Mouse (Mus musculus): ENCODE data around the gene Qars. TPM values are rescaled to one million over a fixed set of nuclear protein-coding genes. Genes with fewer than 3 reads are reported as not detected.

Gene Qars
- polyA plus RNA-seq, 1 experiment from 2014 or later, result 69.1 TPM

- Histone ChIP-seq H3K27ac (ENCODE audit: low read length) (no peak overlapping the region), H3K4me3 (replicated peaks; ENCODE audit: low read length) (no peak overlapping the region), H3K9me3 (ENCODE audit: control insufficient read depth, low read length) (no peaks in the 10 kb centered on the region), H3K4me1 (replicated peaks; ENCODE audit: control insufficient read depth, insufficient read depth, low read length) (no peaks in the 10 kb centered on the region), H3K27me3 (replicated peaks; ENCODE audit: control insufficient read depth, insufficient read depth, low read length) (no peaks in the 10 kb centered on the region), H3K4me2 (ENCODE audit: low read length) (no peak overlapping the region), H3K36me3 (ENCODE audit: control insufficient read depth, insufficient read depth) (peaks cover 4% of the 10 kb centered on the region), H3K9ac (replicated peaks; ENCODE audit: low read depth, low read length) (no peak overlapping the region)
- no peak for ATAC-seq
- 72% methylated on average over 5 of the region's 5 CpGs for WGBS
Measured at GRCm38 (mm10) chr9:108469430-108469829, 38.1 kb upstream of the Qars start.

GRCm38 (mm10) chr9:108469845-108470244 lies 37.7 kb upstream of the Qars start:
- H3K4me2 ChIP-seq (ENCODE audit: low read length), result no peak overlapping the region
- no peak overlapping the region for H3K9ac ChIP-seq (replicated peaks; ENCODE audit: low read depth, low read length)
- no peak overlapping the region for H3K4me3 ChIP-seq (replicated peaks; ENCODE audit: low read length)
- ATAC-seq, result no peak
- 80% methylated on average over 4 of the region's 4 CpGs for WGBS
- no peaks in the 10 kb centered on the region for H3K4me1 ChIP-seq (replicated peaks; ENCODE audit: control insufficient read depth, insufficient read depth, low read length)
- H3K36me3 ChIP-seq (ENCODE audit: control insufficient read depth, insufficient read depth), result peaks cover 4% of the 10 kb centered on the region
- no peaks in the 10 kb centered on the region for H3K9me3 ChIP-seq (ENCODE audit: control insufficient read depth, low read length)
- H3K27me3 ChIP-seq (replicated peaks; ENCODE audit: control insufficient read depth, insufficient read depth, low read length), result no peaks in the 10 kb centered on the region
- H3K27ac ChIP-seq (ENCODE audit: low read length), result no peak overlapping the region

GRCm38 (mm10) chr9:108474528-108474927 lies 33.0 kb upstream of the Qars start:
- H3K27me3 ChIP-seq (replicated peaks; ENCODE audit: control insufficient read depth, insufficient read depth, low read length), result no peaks in the 10 kb centered on the region
- WGBS, result 42% methylated on average over 1 of the region's 1 CpGs
- peaks cover 7% of the 10 kb centered on the region for H3K4me1 ChIP-seq (replicated peaks; ENCODE audit: control insufficient read depth, insufficient read depth, low read length)
- ATAC-seq, result no peak
- H3K4me3 ChIP-seq (replicated peaks; ENCODE audit: low read length), result no peak overlapping the region
- no peaks in the 10 kb centered on the region for H3K9me3 ChIP-seq (ENCODE audit: control insufficient read depth, low read length)
- H3K36me3 ChIP-seq (ENCODE audit: control insufficient read depth, insufficient read depth), result no peaks in the 10 kb centered on the region
- H3K9ac ChIP-seq (replicated peaks; ENCODE audit: low read depth, low read length), result no peak overlapping the region
- no peak overlapping the region for H3K27ac ChIP-seq (ENCODE audit: low read length)
- H3K4me2 ChIP-seq (ENCODE audit: low read length), result no peak overlapping the region

GRCm38 (mm10) chr9:108478638-108479156 lies 28.8 kb upstream of the Qars start:
- no peak overlapping the region for H3K27ac ChIP-seq (ENCODE audit: low read length)
- ATAC-seq, result peak; percentile 47; the same call in 1 of the 2 replicates
- 0% methylated on average over 20 of the region's 20 CpGs for whole genome bisulfite sequencing
- H3K4me2 ChIP-seq (ENCODE audit: low read length), result peak overlapping the region; percentile 43
- H3K4me1 ChIP-seq (replicated peaks; ENCODE audit: control insufficient read depth, insufficient read depth, low read length), result peaks cover 12% of the 10 kb centered on the region
- peak overlapping the region; percentile 3; the same call in 1 of the 2 replicates for H3K9ac ChIP-seq (replicated peaks; ENCODE audit: low read depth, low read length)
- H3K36me3 ChIP-seq (ENCODE audit: control insufficient read depth, insufficient read depth), result no peaks in the 10 kb centered on the region
- no peaks in the 10 kb centered on the region for H3K27me3 ChIP-seq (replicated peaks; ENCODE audit: control insufficient read depth, insufficient read depth, low read length)
- H3K4me3 ChIP-seq (replicated peaks; ENCODE audit: low read length), result peak overlapping the region; percentile 32
- no peaks in the 10 kb centered on the region for H3K9me3 ChIP-seq (ENCODE audit: control insufficient read depth, low read length)

GRCm38 (mm10) chr9:108479241-108479640 lies 28.3 kb upstream of the Qars start:
- 0 out of 2 replicates have a peak, but pooled peaks have one; percentile 13 for ATAC-seq
- Histone ChIP-seq H3K4me2 (ENCODE audit: low read length) (peak overlapping the region; percentile 43), H3K9me3 (ENCODE audit: control insufficient read depth, low read length) (no peaks in the 10 kb centered on the region), H3K27me3 (replicated peaks; ENCODE audit: control insufficient read depth, insufficient read depth, low read length) (no peaks in the 10 kb centered on the region), H3K4me3 (replicated peaks; ENCODE audit: low read length) (peak overlapping the region; percentile 32; the same call in 1 of the 2 replicates), H3K36me3 (ENCODE audit: control insufficient read depth, insufficient read depth) (no peaks in the 10 kb centered on the region), H3K4me1 (replicated peaks; ENCODE audit: control insufficient read depth, insufficient read depth, low read length) (peaks cover 12% of the 10 kb centered on the region), H3K27ac (ENCODE audit: low read length) (no peak overlapping the region), H3K9ac (replicated peaks; ENCODE audit: low read depth, low read length) (no peak overlapping the region)
- 25% methylated on average over 11 of the region's 11 CpGs for WGBS

GRCm38 (mm10) chr9:108479721-108480351 lies 27.7 kb upstream of the Qars start, which contains the start of gene Lamb2:
Gene Lamb2, plus strand, starts transcription at chr9:108479736.
- peak; percentile 67 for ATAC-seq
- 7% methylated on average over 10 of the region's 10 CpGs for WGBS
- Histone ChIP-seq H3K9ac (replicated peaks; ENCODE audit: low read depth, low read length) (peak within 1 kb of the TSS; percentile 6), H3K4me1 (replicated peaks; ENCODE audit: control insufficient read depth, insufficient read depth, low read length) (peaks cover 12% of the 10 kb centered on the region), H3K4me2 (ENCODE audit: low read length) (peak within 1 kb of the TSS; percentile 43), H3K4me3 (replicated peaks; ENCODE audit: low read length) (peak within 1 kb of the TSS; percentile 32), H3K27ac (ENCODE audit: low read length) (no peak within 1 kb of the TSS), H3K36me3 (ENCODE audit: control insufficient read depth, insufficient read depth) (no peaks in the 10 kb centered on the region), H3K9me3 (ENCODE audit: control insufficient read depth, low read length) (no peaks in the 10 kb centered on the region), H3K27me3 (replicated peaks; ENCODE audit: control insufficient read depth, insufficient read depth, low read length) (no peaks in the 10 kb centered on the region)

- ATAC-seq, result no peak
- no peak overlapping the region for H3K4me2 ChIP-seq (ENCODE audit: low read length)
- 92% methylated on average over 28 of the region's 28 CpGs for WGBS
Measured at GRCm38 (mm10) chr9:108480813-108481519, 26.5 kb upstream of the Qars start.

GRCm38 (mm10) chr9:108481520-108482210 lies 25.8 kb upstream of the Qars start:
- Histone ChIP-seq H3K4me3 (replicated peaks; ENCODE audit: low read length) (no peak overlapping the region), H3K4me2 (ENCODE audit: low read length) (no peak overlapping the region), H3K27me3 (replicated peaks; ENCODE audit: control insufficient read depth, insufficient read depth, low read length) (no peaks in the 10 kb centered on the region), H3K27ac (ENCODE audit: low read length) (no peak overlapping the region), H3K9me3 (ENCODE audit: control insufficient read depth, low read length) (no peaks in the 10 kb centered on the region), H3K36me3 (ENCODE audit: control insufficient read depth, insufficient read depth) (no peaks in the 10 kb centered on the region), H3K4me1 (replicated peaks; ENCODE audit: control insufficient read depth, insufficient read depth, low read length) (peaks cover 12% of the 10 kb centered on the region), H3K9ac (replicated peaks; ENCODE audit: low read depth, low read length) (no peak overlapping the region)
- WGBS, result 91% methylated on average over 19 of the region's 19 CpGs
- no peak for ATAC-seq

More at GRCm38 (mm10) chr9:108480813-108481519, 26.5 kb upstream of the Qars start:
- Histone ChIP-seq H3K9me3 (ENCODE audit: control insufficient read depth, low read length) (no peaks in the 10 kb centered on the region), H3K27me3 (replicated peaks; ENCODE audit: control insufficient read depth, insufficient read depth, low read length) (no peaks in the 10 kb centered on the region), H3K36me3 (ENCODE audit: control insufficient read depth, insufficient read depth) (no peaks in the 10 kb centered on the region), H3K9ac (replicated peaks; ENCODE audit: low read depth, low read length) (no peak overlapping the region), H3K4me3 (replicated peaks; ENCODE audit: low read length) (no peak overlapping the region), H3K4me1 (replicated peaks; ENCODE audit: control insufficient read depth, insufficient read depth, low read length) (peaks cover 12% of the 10 kb centered on the region), H3K27ac (ENCODE audit: low read length) (no peak overlapping the region)

Data from forebrain, embryonic 16.5 days (tissue).